Mouse (Mus musculus): Measurements from ENCODE around the gene Hist1h2ah.

- TF ChIP-seq POLR2A (IDR thresholded peaks at IDR 0.05; ENCODE audit: insufficient read length, low read depth) (no peak), E2F4 (IDR thresholded peaks at IDR 0.05; ENCODE audit: insufficient read depth) (no peak), MYOG (IDR thresholded peaks at IDR 0.05; ENCODE audit: control insufficient read depth in 1 of 3, insufficient read depth in 1 of 3, insufficient read length in 2 of 3, low read depth in 2 of 3) (no peak)
Measured at GRCm38 (mm10) chr13:22033741-22034442, 1.5 kb downstream of the Hist1h2ah start.
